Mouse (Mus musculus) liver (tissue): ENCODE measurements around the gene Pcnx3.

Source experiments
- DNase-seq: peaks from one replicate; pipeline ENCODE4 v3.0.0-alpha.2; 2020; ENCODE audit warnings: mixed read lengths

Gene Pcnx3

GRCm38 (mm10) chr19:5688200-5689087, at the start of gene Pcnx3, which contains the start of gene Map3k11:
Gene Pcnx3, minus strand, starts transcription at chr19:5688908.
Gene Map3k11, plus strand, starts transcription at chr19:5688742.
- peak; percentile 96 for DNase-seq

- no peak for DNase-seq
Observed at GRCm38 (mm10) chr19:5734325-5734724, 45.6 kb upstream of the Pcnx3 start.

- peak; percentile 91 for DNase-seq
Observed at GRCm38 (mm10) chr19:5731264-5731978, 42.7 kb upstream of the Pcnx3 start.

GRCm38 (mm10) chr19:5730314-5731186, 41.8 kb upstream of the Pcnx3 start:
- no peak for DNase-seq

GRCm38 (mm10) chr19:5729444-5729815, 40.7 kb upstream of the Pcnx3 start, which contains the start of gene Fam89b:
Gene Fam89b, minus strand, starts transcription at chr19:5729653.
- DNase-seq = peak; percentile 94

GRCm38 (mm10) chr19:5728631-5729443, 40.1 kb upstream of the Pcnx3 start:
- peak; percentile 67 for DNase-seq

GRCm38 (mm10) chr19:5727701-5728100, 39.0 kb upstream of the Pcnx3 start:
- peak; percentile 93 for DNase-seq

GRCm38 (mm10) chr19:5726961-5727578, 38.4 kb upstream of the Pcnx3 start:
- DNase-seq = peak; percentile 82

GRCm38 (mm10) chr19:5725767-5726515, 37.2 kb upstream of the Pcnx3 start, which contains the start of gene Ehbp1l1:
Gene Ehbp1l1, minus strand, starts transcription at chr19:5726317.
- peak; percentile 92 for DNase-seq

GRCm38 (mm10) chr19:5725029-5725707, 36.5 kb upstream of the Pcnx3 start:
- peak; percentile 63 for DNase-seq

GRCm38 (mm10) chr19:5724549-5724941, 35.8 kb upstream of the Pcnx3 start:
- DNase-seq = peak; percentile 93

GRCm38 (mm10) chr19:5723934-5724548, 35.3 kb upstream of the Pcnx3 start:
- peak; percentile 57 for DNase-seq

- peak; percentile 85 for DNase-seq
Observed at GRCm38 (mm10) chr19:5722848-5723425, 34.2 kb upstream of the Pcnx3 start.

- no peak for DNase-seq
Observed at GRCm38 (mm10) chr19:5721233-5721632, 32.5 kb upstream of the Pcnx3 start.

- no peak for DNase-seq
Observed at GRCm38 (mm10) chr19:5716955-5717354, 28.2 kb upstream of the Pcnx3 start.

- peak; percentile 53 for DNase-seq
Observed at GRCm38 (mm10) chr19:5715793-5716688, 27.3 kb upstream of the Pcnx3 start.

- peak; percentile 51 for DNase-seq
Observed at GRCm38 (mm10) chr19:5713730-5714129, 25.0 kb upstream of the Pcnx3 start.

GRCm38 (mm10) chr19:5713255-5713654, 24.5 kb upstream of the Pcnx3 start:
- no peak for DNase-seq
